Mouse (Mus musculus) forelimb bud, embryonic 11.5 days (tissue): ENCODE measurements around the gene Map10.

Experiments used
- DNase-seq: peaks from one replicate; pipeline ENCODE4 v3.0.0-alpha.2; 2012; ENCODE audit warnings: low read depth, low spot score

Gene Map10

DNA sequence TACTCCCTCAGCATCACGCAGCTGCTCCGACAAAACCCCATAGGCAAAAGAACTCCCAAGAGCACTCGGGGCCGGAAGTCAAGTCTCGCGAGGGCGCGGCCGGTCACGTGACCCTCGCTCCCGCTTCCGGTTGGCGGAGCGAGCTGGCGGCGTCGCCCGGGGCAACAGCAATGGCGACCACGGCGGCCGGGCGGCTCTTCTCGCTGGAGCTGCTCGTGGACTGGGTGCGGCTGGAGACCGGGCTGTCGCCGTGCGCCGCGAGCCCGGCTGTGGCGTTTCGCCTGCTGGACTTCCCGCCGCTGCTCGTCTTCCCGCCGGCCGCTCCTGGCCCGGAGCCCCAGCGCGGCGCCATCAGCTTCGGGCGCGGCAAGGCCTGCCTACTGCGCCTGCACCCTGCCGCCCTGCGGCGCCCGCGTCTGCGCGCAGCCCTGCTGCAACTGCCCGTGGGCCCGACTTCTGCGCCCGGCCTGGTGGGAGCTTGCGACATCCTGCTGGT lies at the start of gene Map10:
TSS of gene Map10 (plus strand) at position 119 of the 496 bp plus-strand sequence.
- peak; percentile 86 for DNase-seq

- no peak for DNase-seq
These were observed 49.3 kb upstream of the Map10 start for GRCm38 (mm10) chr8:125620301-125620700.

DNA sequence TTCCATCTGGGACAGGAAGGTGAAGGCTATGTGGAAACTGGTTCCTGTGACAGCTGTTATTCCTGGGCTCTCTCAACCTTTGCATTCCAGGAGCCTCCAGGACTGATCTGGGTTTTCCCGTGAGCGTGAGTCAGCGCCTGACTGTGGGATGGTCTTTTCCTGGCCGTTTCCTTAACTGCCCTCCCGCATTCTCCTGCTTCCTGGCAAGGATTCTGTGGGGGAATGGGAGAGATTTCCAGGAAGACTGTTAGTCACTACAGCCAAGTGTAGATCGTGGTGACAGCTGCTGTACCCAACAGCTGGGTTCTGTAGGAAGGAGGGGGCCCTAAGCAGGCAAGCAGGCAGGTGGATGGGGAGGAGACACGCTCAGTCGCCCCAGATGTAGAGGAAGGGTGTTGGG lies 45.3 kb upstream of the Map10 start:
- DNase-seq = no peak

DNA sequence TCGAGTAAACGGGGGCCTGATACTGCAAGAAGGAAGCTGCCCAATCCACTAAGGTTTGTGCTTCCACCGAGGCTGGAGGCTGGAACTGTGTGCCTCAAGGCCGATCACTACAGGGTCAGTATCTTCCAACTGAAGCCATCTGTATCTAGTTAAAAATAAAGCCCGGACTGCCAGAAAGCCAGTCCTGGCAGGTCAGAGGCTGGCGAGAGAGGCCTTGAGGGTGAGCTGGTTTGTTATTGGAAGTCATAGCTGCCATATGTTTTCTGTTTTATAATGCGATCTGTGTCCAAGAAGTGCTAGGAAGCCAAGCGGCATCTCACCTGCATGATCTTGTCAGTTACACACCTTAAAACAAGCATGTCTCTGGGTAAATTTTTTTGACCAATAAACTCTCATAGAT lies 43.2 kb upstream of the Map10 start:
- DNase-seq = no peak

- no peak for DNase-seq
These were observed 40.8 kb upstream of the Map10 start for GRCm38 (mm10) chr8:125628834-125629233.

- DNase-seq = no peak
These were observed 31.1 kb upstream of the Map10 start for GRCm38 (mm10) chr8:125638411-125639058.

DNA sequence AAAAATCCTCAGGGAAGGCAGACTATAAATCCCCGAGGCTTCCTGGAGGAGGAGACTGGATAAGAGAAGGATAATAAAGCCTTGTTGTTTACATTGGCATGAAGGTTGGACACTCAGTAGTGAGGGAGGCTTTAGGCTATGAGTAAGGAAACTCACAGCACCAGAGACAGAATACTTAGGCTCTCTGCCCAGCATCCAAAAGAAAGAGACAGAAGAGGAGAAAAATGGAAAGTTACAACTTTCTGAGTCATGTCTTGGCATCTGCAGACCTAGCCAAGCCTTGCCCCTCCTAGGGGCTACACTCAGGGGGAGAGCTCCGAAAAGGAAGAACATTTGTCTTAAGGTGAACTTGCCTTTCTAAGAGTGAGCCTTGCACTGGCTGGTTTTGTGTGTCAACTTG lies 30.0 kb upstream of the Map10 start:
- DNase-seq = no peak

DNA sequence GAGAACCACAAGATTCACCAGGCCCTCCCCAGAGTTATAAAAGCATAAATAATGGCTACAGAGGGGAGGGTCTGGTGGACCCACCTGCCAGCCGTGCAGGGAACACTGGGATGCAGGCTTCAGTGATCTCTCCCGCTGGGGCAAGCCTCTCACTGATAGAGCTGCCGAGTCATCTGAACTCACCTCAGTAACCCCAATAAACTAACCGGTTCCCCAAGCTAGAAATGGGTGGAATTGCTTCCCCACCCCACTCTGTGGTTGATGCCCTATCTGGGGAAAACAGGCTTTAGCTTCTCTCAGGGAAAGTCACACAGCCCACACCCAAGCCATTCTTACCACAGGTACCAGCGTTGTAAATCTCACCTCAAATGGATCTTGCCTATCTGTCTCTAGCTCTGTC lies 28.9 kb upstream of the Map10 start:
- no peak for DNase-seq

- DNase-seq = no peak
These were observed 27.8 kb upstream of the Map10 start for GRCm38 (mm10) chr8:125641808-125642207.

- DNase-seq = no peak
These were observed 23.7 kb upstream of the Map10 start for GRCm38 (mm10) chr8:125645757-125646478.

GRCm38 (mm10) chr8:125649447-125649846 lies 20.2 kb upstream of the Map10 start:
- no peak for DNase-seq

- DNase-seq = no peak
These were observed 14.8 kb upstream of the Map10 start for GRCm38 (mm10) chr8:125654821-125655220.

GRCm38 (mm10) chr8:125658508-125658907 lies 11.1 kb upstream of the Map10 start:
- DNase-seq = no peak

DNA sequence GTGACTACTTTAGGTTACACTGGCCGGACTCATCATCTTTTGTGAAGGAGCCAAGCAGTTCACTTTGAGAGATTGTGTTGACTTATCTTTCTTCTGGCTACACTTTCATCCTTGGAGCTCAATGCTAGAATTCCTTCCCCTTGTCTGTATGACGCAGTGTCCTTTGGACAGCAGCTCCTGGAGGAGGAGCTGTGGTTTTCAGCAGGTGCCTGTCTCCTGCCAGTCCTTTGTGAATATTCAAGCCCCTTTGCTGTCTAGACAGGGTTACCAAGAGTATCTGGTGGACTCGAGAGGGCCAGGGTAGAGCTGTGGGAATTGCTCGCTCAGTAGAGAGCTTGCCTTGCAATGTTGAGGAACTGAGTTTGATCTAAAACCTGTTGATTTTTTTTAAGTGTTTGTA lies 10.7 kb upstream of the Map10 start:
- no peak for DNase-seq

DNA sequence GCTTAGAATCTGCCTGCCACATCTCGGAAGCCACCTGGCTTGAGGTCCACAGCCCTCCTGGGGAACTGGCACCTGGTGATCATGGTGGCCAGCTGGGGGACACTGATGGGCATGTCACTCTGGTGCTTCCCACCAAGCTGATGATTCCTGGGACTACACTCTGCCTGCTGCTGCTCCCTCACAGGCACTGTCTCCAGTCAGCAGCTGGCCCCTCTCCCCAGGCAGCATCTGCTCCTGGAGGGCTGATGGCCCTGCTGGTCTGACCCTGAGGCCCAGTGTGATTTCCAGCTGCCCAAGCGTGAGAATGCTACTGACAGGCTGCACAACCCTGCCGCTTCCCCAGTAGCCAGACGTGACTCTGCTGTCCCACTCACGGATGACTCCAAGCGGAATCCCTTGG lies 9.2 kb upstream of the Map10 start:
- DNase-seq = no peak

DNA sequence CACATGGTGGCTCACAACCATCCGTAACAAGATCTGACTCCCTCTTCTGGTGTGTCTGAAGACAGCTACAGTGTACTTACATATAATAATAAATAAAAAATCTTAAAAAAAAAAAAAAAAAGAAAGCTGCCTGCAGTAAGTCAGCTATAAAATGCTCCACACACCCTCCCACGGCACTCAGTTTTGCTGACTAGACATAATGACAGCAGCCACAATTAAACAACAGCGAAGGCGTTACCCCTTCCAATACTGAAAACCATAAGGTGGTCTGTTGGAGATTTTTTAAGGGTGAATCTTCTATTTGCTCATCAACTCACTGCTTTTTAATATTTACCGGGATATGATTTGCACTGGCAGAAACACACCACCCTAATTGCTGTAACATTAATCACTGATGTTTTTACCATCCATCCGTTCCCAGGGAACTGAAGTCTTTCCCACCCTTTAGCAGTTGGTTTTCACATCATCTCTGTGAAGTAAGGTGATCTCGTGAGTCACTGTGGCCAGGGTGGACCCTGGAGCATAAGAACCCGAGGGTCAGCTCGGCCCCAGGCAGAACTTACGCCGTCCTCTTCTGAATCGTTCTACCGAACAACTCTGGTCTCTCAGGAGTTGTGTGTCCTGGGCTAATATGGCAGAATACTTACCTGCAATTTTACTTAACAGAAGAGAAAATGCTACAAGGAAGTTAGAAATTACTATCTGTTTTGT lies 7.5 kb upstream of the Map10 start:
- no peak for DNase-seq

DNA sequence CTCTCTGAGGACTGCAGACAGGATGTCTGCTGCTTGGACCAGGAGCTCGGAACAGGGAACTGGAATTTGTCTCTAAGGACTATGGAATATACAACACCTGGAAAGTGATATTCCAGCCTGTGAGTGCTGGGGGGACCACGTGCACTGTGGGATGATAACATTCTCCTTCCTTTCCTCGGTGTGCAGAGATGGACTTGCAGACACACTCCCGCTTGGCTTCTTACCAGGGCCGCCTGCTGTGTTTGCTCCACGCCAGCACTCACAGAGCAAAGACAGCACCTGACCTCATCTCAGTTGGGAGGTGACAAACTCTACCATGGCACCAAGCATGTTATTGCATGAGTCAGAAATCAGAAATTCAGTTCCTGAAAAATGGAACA lies 7.0 kb upstream of the Map10 start:
- DNase-seq = no peak

DNA sequence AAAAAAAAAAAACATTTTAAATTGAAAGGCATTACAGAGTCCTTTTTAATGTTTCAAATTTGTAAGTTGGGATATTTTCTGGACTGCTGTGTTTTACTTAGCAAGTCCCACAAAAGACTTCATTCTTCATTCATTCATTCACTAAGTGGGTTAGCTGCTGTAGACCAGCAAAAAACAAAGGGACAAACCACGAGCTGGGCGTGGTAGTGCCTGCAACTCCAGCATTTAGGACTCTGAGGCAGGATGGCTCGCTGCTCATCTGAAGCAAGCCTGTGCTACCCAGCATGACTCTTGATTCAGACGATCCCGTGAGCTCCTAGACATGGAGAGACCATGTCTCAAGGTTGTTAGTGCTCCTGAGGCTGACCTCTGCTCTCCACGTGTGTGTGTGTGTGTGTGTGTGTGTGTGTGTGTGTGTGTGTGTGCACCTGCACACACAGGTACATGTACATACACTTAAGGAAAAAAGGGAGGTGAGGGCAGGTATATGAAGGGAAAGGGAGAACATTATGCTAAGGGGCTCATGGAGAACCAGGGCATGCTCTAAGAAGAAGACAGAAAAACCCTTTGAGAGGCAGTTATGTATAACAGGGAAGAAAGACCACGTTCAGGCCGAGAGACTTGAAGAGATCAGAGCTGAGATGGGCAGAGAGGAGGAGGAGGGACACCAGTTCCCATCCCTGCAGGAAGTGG lies 4.3 kb upstream of the Map10 start:
- no peak for DNase-seq

DNA sequence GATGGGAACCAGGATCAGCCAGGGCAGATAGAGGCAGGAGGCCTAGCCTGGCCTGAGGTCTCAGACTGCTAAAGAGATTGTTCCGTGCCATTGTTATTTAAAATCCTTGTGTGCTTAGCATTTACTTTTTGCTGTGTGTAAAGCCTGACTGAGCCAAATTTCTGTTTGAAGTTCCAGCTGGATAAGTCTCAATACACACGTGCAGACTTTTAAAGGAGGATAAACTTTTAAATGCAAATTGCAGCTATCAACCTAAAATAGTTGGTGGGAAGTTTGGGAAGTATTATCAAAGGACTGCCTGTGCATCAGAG lies 3.8 kb upstream of the Map10 start:
- no peak for DNase-seq

GRCm38 (mm10) chr8:125666201-125666600 lies 3.4 kb upstream of the Map10 start:
- no peak for DNase-seq

DNA sequence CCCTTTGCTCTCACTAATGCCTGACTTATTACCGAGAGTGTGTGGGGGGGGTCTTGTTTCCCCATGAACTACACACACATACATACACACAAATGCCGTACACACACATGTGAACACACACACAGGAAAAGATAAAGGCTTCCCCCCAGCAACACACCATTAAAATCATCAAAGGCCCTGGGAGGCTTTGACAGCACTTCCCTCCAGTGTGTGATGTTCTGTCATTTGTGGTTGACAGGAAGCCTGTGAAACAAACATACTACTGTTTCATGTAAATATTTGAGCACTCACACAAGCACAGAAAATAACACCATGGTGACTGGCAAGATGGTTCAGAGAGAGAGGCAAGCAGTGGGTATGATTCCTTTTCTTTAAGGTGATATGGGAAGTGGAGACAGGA lies 2.4 kb upstream of the Map10 start:
- DNase-seq = no peak

- DNase-seq = no peak
These were observed 389 bp upstream of the Map10 start for GRCm38 (mm10) chr8:125669159-125669699.
